Mouse (Mus musculus): ENCODE data around the gene Olfr344. TPM values are rescaled to one million over a fixed set of nuclear protein-coding genes. Genes with fewer than 3 reads are reported as not detected.

The Olfr344 gene
- not detected for total RNA-seq (2021)
- long read RNA-seq, experiment 1 = 0 reads
- long read RNA-seq, experiment 2 = 0 reads

- DNase-seq = no peak
- intact Hi-C loops (cut with DNase I; ENCODE audit: low total_unique reads) = no loop called here
Observed at GRCm38 (mm10) chr2:36566362-36566761, at the start of gene Olfr344. Gene Olfr344, plus strand, starts transcription at chr2:36566662.

- intact Hi-C loops (cut with DNase I; ENCODE audit: low total_unique reads) = no loop called here
Observed at GRCm38 (mm10) chr2:36524698-36525097, 41.8 kb upstream of the Olfr344 start, which contains the start of gene Olfr342. Gene Olfr342, plus strand, starts transcription at chr2:36524998.

GRCm38 (mm10) chr2:36565156-36565555 is 1.3 kb upstream of the Olfr344 start:
- no peak for DNase-seq
- intact Hi-C loops (cut with DNase I; ENCODE audit: low total_unique reads) = no loop called here

More at GRCm38 (mm10) chr2:36524698-36525097, 41.8 kb upstream of the Olfr344 start, which contains the start of gene Olfr342:
- no peak for DNase-seq

GRCm38 (mm10) chr2:36567022-36567421 is 560 bp downstream of the Olfr344 start:
- no peak for DNase-seq
- intact Hi-C loops (cut with DNase I; ENCODE audit: low total_unique reads) = no loop called here

- intact Hi-C loops (cut with DNase I; ENCODE audit: low total_unique reads) = no loop called here
- DNase-seq = no peak
Observed at GRCm38 (mm10) chr2:36567845-36568244, 1.4 kb downstream of the Olfr344 start.

Other genes with a start within 250 kb of the Olfr344 start
- not detected for gene Olfr338, start 193.1 kb upstream of the Olfr344 start, total RNA-seq (2021)
- gene Olfr339, start 147.7 kb upstream of the Olfr344 start, total RNA-seq (2021) = not detected
- gene Olfr340, start 114.1 kb upstream of the Olfr344 start, total RNA-seq (2021) = not detected
- gene Olfr341, start 84.2 kb upstream of the Olfr344 start, total RNA-seq (2021) = not detected
- not detected for gene Olfr342, start 41.7 kb upstream of the Olfr344 start, total RNA-seq (2021)
- not detected for gene Olfr345, start 73.4 kb downstream of the Olfr344 start, total RNA-seq (2021)
- not detected for gene Olfr346, start 119.1 kb downstream of the Olfr344 start, total RNA-seq (2021)
- gene Olfr347, start 165.2 kb downstream of the Olfr344 start, total RNA-seq (2021) = not detected
- not detected for gene Olfr348, start 217.6 kb downstream of the Olfr344 start, total RNA-seq (2021)
- gene Olfr50, start 223.9 kb downstream of the Olfr344 start, total RNA-seq (2021) = not detected

All from gastrocnemius, postnatal 14 days (tissue).